8 mouse cellular contexts compared by ENCODE assay signal in the genomic region with DNA sequence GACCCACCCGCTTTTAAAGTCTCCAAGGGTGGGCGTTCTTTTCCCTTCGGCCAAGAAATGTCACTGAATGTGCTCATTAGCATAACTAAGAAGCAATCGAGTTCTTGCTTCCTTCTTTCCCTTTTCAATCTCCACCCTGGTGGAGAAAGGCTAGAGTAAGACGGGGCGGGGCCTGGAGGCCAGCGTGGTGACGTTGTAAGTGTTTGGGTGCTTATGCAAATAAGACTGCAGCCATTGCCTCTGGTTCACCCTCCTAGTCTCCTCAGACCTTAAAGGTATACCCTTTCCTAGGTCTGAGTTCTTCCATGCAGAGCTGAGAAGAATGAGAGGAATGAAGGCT. TPM values are rescaled to one million over a fixed set of nuclear protein-coding genes. Genes with fewer than 3 reads are reported as not detected.
DNase-seq lines count a peak whose midpoint lies in the region; ATAC-seq lines count a peak whose summit lies in the region.

No protein-coding gene starts in this region.

- H3K4me1 ChIP-seq in lung, embryonic 16.5 days (replicated peaks; ENCODE audit: control insufficient read depth, insufficient read depth, low read length), result no peaks in the 10 kb centered on the region; the same call in 1 of the 2 replicates

- H3K27ac ChIP-seq in lung, embryonic 16.5 days (ENCODE audit: low read length), result no peak overlapping the region

- peak; percentile 95 to 96 for ATAC-seq in hematopoietic stem cell, adult 5-6 weeks (replicated peaks in 1 of 2; ENCODE audit: insufficient read depth in 1 of 2, low FRiP score in 2 of 2, low TSS enrichment in 1 of 2, low read depth in 1 of 2, poor library complexity in 2 of 2, severe bottlenecking in 2 of 2)
- peak; percentile 94 for ATAC-seq in lung, embryonic 16.5 days (ENCODE audit: low read depth)
- no peak for ATAC-seq in CD4-positive, CD25-positive, alpha-beta regulatory T cell, adult 4 months

- peak overlapping the region; percentile 91 for H3K4me2 ChIP-seq in lung, embryonic 16.5 days (ENCODE audit: low read depth, low read length)

- peak; percentile 58 for DNase-seq in 3134 (ENCODE audit: extremely low read depth, insufficient read length, low spot score)
- peak; percentile 78 for DNase-seq in adrenal gland, postnatal 10 days
- DNase-seq in embryo, embryonic 9.5 days (ENCODE audit: extremely low spot score), result peak; percentile 78
- DNase-seq in layer of hippocampus, postnatal 14 days (ENCODE audit: low spot score in 2 of 2), result peak; percentile 40 to 62
- DNase-seq in ovary, postnatal 36 days (ENCODE audit: low spot score), result peak; percentile 71

- H3K4me3 ChIP-seq in lung, embryonic 16.5 days (ENCODE audit: low read length), result peak overlapping the region; percentile 54

- H3K36me3 ChIP-seq in lung, embryonic 16.5 days (ENCODE audit: control insufficient read depth, insufficient read depth, low read length), result no peaks in the 10 kb centered on the region

- WGBS in lung, embryonic 16.5 days, result 0% methylated on average over 8 of the region's 8 CpGs

- no peaks in the 10 kb centered on the region for H3K9me3 ChIP-seq in lung, embryonic 16.5 days (ENCODE audit: control insufficient read depth, low read length)

- peak overlapping the region; percentile 34 for H3K9ac ChIP-seq in lung, embryonic 16.5 days (ENCODE audit: low read length)

- peaks cover 7% of the 10 kb centered on the region for H3K27me3 ChIP-seq in lung, embryonic 16.5 days (ENCODE audit: control insufficient read depth, insufficient read depth, low read depth, low read length)

RNA-seq across cellular contexts. Expression of a gene that starts 1.5 kb away (rescaled TPM):
- total RNA-seq in adrenal gland, postnatal 10 days (2021), result 1 to 10 TPM; 2.6 to 6.1 TPM
- total RNA-seq in hematopoietic stem cell, adult 5-6 weeks (2017), result 8.2 and 16.2 TPM in 2 replicates
- 10 to 100 TPM; 94.2 to 99.6 TPM for total RNA-seq in layer of hippocampus, postnatal 14 days (2021)
- polyA plus RNA-seq in lung, embryonic 16.5 days (2015; fragmentation: Nextera tagmentation; extraction: Ambion mirVana), result 0.72 and 0.80 TPM in 2 replicates
- polyA plus RNA-seq in CD4-positive, CD25-positive, alpha-beta regulatory T cell, adult 4 months (2017; shearing (Covaris generic)), result not detected
